Mouse (Mus musculus) gonadal fat pad, adult 2 months (tissue): ENCODE measurements around the gene Hist1h2br. TPM values are rescaled to one million over a fixed set of nuclear protein-coding genes. Genes with fewer than 3 reads are reported as not detected.
A peak's percentile ranks its signal among the peaks of the same experiment; 100 is the strongest.
"Not testable (repeated sequence)": the region's sequence is repeated elsewhere in the genome, so short reads cannot be mapped to it uniquely, and the experiment has no call there.

Source experiments
- DNase-seq: peaks from one replicate; pipeline ENCODE4 v3.0.0-alpha.2; 2012; ENCODE audit warnings: low read depth
- polyA plus RNA-seq: library from polyadenylated mRNA; depleted of rRNA; stranded (reverse); fragments of >200 nt; gene quantifications from 2 replicates; pipeline ENCODE4 v1.2.3, GENCODE M21; 2012; rRNA removed

Hist1h2br gene
- polyA plus RNA-seq = 4.6 and 35.6 TPM in 2 replicates

DNA sequence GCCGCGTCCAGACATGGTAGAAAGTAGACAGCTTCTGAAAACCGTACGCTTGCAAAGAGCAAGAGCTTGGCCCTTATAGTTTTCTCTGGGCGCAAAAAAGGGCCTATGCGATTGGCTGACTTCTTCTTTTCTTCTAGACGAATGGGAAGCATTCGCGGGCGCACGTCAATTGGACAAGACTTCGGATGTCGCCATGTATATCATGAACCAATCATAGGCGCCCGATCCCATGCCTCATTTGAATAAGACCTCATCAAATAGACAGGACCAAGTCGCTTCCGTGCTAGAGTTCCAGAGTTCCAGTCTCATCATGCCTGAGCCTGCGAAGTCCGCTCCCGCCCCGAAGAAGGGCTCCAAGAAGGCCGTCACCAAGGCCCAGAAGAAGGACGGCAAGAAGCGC is at the start of gene Hist1h2br, which contains the start of gene Hist1h2ap:
Hist1h2br (plus strand) TSS at position 283 of the 400 bp plus-strand sequence.
Hist1h2ap (minus strand) TSS at position 47 of the 400 bp plus-strand sequence.
- DNase-seq = not testable (repeated sequence)

DNA sequence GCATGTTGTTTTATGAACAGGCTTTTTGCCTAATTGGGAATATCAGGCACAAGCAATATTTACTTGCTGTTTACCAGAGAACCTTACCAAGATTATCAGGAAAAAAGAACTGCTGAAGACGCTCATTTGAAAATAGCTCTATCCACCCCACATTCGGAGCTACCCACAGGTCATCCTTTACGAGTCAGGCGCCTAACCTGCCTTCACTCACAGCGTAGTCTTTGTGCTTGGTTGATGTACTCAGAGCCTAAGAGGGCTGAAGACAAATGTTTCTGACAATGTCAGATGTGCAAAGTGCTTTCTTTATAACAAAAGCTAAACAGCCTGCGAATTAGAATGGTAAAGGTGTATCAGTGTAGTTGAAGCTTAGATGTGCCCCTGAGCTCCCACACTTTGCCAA is 49.2 kb upstream of the Hist1h2br start:
- DNase-seq = no peak

DNA sequence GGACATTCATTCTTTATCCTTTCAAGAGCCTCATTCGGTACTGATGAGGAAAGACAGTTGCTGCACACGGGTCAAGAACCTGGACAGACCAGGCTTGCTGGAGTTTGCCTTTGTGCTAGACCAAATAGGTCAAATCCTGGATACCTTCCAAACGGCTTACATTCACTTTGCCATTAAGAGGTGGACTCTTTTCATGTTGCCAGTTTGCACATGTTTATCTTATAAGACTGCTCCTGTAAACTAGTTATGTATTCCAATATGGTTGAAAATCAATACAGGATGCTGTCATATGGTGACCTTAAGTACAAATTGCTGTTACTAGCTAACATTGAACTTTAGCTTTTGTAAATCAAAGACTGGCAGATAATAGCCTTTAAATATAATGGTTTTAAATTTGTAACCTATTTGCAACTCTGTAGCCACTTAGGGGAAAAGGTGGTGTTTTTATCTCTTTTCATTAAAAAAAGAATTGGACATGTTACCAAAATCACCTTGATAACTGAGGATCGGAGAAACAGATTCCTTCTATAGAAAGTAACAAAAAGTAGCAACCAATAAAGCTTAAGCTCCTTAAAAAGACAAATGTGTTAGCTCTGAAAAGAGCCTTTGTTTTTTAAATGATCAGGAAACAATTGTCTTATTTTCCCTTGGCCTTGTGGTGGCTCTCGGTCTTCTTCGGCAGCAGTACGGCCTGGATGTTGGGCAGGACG is 47.2 kb upstream of the Hist1h2br start:
- DNase-seq = no peak

DNA sequence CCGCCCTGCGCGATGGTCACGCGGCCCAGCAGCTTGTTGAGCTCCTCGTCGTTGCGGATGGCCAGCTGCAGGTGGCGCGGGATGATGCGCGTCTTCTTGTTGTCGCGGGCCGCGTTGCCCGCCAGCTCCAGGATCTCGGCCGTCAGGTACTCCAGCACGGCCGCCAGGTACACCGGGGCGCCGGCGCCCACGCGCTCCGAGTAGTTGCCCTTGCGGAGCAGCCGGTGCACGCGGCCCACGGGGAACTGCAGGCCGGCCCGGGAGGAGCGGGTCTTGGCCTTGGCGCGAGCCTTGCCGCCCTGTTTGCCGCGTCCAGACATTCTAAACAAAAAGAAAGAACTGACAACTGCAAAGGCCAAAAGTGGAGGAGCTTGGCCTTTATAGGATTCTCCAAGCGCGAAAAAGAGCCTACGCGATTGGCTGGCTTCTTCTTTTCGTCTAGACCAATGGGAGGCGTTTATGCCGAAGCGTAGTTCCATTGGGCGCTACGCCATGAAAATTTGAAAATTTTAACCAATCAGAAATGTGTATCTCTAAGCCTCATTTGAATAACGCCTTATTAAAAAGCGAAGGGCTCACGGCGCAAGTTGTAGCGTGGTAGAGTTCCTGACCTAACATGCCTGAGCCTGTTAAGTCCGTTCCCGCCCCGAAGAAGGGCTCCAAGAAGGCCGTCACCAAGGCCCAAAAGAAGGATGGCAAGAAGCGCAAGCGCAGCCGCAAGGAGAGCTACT is 46.5 kb upstream of the Hist1h2br start, which contains the start of the genes Hist1h2an and Hist1h2bp:
Hist1h2an (minus strand) TSS at position 320 of the 731 bp plus-strand sequence.
Hist1h2bp (plus strand) TSS at position 563 of the 731 bp plus-strand sequence.
- peak; percentile 94 for DNase-seq

DNA sequence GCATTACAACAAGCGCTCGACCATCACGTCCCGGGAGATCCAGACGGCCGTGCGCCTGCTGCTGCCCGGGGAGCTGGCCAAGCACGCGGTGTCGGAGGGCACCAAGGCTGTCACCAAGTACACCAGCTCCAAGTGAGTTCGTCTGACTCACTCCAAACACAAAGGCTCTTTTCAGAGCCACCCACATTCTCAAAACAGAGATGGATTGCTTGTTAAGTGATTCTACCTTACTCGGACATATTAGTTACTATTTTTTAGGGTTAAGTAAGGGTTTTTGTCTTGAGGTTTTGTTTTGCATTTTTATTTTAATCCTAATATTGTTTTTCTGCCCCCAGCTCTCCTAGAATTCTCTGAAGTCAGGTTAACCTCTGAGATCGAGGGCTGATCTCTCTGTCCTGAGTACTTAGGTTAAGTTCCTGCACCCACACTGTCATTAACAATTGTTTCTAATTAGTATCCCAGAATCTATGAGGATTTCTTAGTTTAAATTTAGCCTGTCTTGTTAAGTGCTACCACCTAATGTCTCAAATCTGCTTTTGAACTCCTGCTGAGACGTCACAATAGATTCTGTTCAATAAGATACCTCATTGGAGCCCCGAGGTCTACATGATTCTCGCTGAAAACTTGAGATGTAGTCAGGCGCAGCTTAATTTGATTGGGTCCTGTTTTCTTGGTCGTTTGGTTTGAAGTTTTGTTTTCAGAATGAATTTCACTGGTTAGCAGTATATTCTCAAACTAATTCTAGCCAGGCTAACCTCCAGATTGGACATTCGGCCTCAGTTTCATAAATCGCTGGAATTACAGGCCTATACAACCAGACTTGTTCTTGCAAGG is 45.6 kb upstream of the Hist1h2br start:
- DNase-seq = no peak

DNA sequence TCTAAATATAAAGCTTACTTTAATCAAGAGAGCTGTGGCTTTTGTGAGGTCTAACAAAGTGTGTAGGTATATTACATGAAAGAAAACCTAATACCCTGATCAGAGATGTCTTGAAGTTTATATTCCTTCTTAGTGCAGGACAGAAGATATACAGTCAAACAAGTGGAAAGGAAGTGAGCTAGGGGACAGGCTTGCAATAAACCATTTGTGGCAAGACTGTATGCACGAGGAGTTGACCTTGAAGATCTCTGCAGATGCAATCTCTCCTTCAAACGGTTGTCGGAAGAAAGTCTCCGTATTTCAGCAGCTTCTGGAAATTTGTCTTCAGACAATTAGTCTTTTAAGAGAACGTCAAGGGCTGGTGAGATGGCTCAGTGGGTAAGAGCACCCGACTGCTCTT is 43.6 kb upstream of the Hist1h2br start:
- no peak for DNase-seq

DNA sequence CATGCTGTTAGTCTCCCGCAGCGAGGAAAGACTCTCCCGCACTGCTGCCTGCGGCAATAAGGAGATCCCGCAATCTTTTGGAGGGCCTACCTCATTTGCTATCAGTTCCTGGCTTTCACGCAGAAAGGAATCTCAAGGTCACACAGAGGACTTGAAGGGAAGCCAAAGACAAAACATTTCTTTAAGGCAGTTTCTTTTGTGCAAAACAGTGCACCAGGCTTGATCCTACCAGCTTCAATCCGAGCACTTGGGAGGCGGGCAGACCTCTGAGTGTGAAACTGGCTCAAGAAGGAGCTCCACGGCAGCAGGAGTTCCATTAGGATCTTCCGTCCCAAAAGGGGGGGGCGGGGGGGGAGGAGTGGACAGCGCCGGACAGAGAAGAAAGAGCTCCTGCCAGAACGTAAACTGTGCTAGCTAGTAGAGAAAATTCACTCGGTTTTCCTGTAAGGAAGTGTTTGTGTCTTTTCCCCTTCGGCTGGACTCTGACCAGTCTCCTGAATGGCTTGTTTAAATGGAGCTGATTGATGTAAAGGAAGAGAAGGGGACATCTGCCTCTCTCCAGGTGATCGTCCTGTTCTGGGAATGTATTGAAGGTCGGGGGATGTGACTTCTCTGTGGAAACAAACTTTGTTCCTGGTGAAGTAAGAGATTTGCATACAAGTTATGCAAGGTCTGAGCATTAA is 42.8 kb upstream of the Hist1h2br start:
- DNase-seq = no peak

DNA sequence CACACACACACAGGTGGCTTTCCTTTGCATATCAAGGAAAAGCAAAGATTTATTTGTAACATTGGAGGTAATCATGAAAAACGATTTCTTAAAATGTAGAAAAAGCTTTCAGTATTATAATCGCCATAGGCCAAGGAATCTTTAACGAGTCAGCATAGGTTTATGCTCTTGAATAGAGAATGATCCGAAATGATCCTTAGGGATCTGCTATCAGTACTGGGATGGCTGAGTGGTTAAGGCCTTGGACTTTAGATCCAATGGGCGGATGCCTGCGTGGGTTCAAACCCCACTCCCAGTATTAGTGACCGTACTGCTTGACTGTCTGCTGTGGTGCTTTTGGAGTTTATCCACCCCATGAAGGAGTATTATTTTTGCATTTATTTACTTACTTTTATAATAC is 38.0 kb upstream of the Hist1h2br start:
- no peak for DNase-seq

DNA sequence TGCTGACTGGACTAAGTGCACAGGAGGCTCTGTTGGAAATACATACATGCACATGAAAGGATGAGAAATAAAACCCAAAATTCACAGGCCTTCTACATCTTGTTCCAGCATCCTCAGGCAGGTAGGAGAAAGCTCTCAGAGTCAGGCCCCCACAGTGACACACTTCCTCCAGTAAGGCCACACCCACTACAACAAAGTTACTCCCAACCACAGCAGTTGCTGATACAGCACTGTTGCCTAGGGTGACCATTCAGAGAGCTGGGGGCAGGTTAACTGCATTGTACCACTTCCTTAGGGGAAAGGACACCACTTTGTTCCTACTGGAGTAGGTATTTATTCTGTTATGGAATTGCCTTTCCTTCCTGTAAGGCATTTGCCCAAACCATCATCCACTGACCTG is 36.4 kb upstream of the Hist1h2br start:
- not testable (repeated sequence) for DNase-seq

DNA sequence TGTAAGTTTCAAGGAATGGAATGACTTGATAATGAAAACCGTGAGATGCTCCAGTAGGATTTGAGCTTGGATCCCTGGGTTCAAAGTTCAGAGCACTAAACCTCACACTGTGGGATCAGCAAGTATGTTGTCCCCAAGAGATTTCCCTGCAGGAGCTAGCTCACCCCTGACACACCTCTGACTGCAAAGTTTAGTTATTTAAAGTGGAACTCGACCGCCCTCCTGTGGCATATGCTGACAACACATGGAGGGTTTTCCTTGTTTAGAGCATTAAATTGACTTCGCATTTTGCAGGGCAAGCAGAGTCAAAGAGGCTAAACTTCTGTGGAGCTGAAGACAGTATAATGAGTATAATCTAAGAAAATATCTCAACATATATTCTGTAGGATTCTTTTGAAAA is 30.5 kb upstream of the Hist1h2br start:
- DNase-seq = not testable (repeated sequence)

DNA sequence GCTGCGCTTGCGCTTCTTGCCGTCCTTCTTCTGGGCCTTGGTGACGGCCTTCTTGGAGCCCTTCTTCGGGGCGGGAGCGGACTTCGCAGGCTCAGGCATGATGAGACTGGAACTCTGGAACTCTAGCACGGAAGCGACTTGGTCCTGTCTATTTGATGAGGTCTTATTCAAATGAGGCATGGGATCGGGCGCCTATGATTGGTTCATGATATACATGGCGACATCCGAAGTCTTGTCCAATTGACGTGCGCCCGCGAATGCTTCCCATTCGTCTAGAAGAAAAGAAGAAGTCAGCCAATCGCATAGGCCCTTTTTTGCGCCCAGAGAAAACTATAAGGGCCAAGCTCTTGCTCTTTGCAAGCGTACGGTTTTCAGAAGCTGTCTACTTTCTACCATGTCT is 23.5 kb upstream of the Hist1h2br start, which contains the start of the genes Hist1h2bq and Hist1h2ao:
Hist1h2bq (minus strand) TSS at position 125 of the 400 bp plus-strand sequence.
Hist1h2ao (plus strand) TSS at position 393 of the 400 bp plus-strand sequence.
- not testable (repeated sequence) for DNase-seq

DNA sequence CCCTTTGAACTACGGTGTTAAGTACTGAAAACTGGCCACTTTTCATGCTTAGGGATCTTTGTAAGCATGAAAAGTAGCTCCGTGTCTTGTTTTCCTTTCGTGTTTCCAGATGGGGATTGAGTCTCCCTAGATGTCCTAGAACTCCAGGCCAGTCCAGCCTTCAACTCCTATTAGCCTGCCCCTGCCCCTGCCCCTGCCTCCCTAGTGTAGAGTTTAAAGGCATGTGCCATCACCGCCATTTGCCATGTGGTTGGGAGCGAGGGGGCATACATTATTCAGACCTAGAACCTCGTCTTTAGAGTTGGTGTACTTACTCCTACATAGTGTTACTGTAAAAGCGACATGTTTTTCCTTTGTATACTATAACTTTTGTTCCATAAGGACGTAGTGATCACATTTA is 22.5 kb upstream of the Hist1h2br start:
- not testable (repeated sequence) for DNase-seq

DNA sequence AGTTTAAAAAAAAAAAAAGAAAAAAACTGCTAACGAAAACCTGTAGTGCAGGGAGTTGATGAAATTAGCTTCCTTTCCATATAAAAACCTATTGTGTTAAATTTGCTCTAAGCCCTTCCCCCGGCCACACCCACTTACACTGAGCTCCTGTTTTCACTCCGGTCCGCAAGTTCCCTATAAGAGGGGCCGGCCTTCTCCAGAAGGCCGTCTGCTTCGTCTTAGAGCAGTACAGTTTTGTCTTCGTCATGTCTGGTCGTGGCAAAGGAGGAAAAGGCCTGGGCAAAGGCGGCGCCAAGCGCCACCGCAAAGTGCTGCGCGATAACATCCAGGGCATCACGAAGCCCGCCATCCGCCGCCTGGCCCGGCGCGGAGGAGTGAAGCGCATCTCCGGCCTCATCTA is 22.0 kb upstream of the Hist1h2br start, which contains the start of gene Hist1h4m:
Hist1h4m (plus strand) TSS at position 208 of the 400 bp plus-strand sequence.
- DNase-seq = not testable (repeated sequence)

DNA sequence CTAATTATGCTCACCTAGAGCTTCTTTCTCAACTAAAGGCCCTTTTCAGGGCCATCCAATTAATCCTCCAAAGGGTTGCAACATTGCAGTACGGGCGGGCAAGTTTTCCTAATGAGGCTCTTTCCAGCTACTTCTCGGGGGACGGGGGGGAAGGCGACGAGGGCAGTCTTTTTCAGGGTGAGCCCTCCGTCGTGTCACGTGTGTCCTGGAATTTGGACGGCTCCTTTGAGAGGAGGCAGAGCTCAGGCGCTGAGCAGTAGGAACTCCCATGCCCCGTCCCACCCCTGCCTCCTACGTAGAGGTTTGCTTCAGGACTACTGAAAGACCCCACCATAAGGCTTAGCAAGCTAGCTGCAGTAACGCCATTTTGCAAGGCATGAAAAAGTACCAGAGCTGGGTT is 21.5 kb upstream of the Hist1h2br start:
- DNase-seq = not testable (repeated sequence)

DNA sequence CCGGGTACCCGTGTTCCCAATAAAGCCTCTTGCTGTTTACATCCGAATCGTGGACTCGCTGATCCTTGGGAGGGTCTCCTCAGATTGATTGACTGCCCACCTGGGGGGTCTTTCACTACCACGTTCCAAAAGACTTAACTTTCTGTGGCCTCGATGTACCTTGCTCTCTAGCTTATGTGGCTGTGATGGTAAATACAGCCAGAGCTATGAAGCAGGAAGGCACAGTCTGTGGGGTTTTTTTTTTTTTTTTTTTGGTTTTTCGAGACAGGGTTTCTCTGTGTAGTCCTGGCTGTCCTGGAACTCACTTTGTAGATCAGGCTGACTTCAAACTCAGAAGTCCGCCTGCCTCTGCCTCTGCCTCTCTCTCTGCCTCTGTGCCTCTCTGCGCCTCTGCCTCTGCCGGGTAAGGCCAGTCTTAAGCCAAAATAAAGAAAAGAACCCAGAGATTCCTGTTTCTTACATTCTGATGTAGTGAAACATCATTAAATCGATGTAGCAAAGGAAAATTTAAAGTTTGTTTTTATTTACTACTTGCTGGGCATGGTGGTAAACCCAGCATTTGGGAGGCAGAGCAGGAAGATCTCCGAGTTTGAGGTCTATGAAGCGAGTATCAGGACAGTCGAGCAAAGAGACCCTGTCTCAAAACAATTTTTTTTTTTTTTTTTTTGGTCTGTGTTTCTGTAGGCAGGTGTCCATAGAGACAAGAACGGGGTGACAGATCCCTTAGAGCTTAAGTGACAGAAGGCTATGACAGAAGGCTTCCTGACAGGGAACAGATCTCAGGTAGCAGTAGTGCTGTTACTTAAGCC is 13.3 kb upstream of the Hist1h2br start:
- DNase-seq = not testable (repeated sequence)

DNA sequence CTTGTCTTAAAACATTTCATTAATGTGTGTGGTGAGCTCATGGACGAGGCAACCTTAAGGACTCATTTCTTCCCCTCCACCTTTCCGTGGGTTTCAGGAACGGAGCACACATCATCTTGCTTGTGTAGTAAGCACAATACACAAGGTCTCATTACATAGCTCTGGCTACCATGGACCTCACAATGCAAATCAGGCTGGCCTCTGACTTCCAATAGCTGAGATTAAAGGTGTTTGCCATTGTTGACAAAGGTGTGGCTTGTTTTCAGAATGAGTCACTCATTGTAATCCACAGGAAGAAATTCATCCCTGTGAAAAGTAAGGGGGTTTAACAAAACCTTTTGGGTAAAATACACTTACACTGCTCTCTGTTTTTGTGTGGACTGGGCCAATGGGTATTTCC is 5.0 kb upstream of the Hist1h2br start:
- no peak for DNase-seq

DNA sequence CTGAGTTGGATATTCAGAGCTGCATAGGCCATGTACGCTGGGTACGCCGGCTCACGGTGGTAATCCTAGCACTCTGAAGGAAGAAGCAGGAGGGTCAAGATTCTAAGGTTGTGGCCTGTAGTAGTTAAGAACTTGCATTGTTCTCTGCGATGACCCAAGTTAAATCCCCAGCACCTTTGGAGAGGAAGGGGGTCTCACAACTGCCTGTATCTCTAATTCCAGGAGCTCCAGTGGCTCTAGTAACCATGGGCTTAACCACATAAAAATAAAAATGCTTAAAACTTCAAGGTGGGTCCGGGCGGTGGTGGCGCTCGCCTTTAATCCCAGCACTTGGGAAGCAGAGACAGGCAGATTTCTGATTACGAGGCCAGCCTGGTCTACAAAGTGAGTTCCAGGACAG is 3.2 kb upstream of the Hist1h2br start:
- DNase-seq = no peak

DNA sequence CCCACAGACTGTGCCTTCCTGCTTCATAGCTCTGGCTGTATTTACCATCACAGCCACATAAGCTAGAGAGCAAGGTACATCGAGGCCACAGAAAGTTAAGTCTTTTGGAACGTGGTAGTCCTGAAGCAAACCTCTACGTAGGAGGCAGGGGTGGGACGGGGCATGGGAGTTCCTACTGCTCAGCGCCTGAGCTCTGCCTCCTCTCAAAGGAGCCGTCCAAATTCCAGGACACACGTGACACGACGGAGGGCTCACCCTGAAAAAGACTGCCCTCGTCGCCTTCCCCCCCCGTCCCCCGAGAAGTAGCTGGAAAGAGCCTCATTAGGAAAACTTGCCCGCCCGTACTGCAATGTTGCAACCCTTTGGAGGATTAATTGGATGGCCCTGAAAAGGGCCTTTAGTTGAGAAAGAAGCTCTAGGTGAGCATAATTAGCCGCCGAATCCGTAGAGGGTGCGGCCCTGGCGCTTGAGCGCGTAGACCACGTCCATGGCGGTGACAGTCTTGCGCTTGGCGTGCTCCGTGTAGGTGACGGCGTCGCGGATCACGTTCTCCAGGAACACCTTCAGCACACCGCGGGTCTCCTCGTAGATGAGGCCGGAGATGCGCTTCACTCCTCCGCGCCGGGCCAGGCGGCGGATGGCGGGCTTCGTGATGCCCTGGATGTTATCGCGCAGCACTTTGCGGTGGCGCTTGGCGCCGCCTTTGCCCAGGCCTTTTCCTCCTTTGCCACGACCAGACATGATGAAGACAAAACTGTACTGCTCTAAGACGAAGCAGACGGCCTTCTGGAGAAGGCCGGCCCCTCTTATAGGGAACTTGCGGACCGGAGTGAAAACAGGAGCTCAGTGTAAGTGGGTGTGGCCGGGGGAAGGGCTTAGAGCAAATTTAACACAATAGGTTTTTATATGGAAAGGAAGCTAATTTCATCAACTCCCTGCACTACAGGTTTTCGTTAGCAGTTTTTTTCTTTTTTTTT is 1.8 kb upstream of the Hist1h2br start, which contains the start of gene Hist1h4n:
Hist1h4n (minus strand) TSS at position 779 of the 977 bp plus-strand sequence.
- DNase-seq = not testable (repeated sequence)

DNA sequence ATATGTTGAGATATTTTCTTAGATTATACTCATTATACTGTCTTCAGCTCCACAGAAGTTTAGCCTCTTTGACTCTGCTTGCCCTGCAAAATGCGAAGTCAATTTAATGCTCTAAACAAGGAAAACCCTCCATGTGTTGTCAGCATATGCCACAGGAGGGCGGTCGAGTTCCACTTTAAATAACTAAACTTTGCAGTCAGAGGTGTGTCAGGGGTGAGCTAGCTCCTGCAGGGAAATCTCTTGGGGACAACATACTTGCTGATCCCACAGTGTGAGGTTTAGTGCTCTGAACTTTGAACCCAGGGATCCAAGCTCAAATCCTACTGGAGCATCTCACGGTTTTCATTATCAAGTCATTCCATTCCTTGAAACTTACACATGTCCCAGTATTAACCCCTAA is 7.0 kb downstream of the Hist1h2br start:
- not testable (repeated sequence) for DNase-seq
